Mouse (Mus musculus): ENCODE results near the gene Nsun2. TPM values are rescaled to one million over a fixed set of nuclear protein-coding genes. Genes with fewer than 3 reads are reported as not detected.
"Not testable (repeated sequence)": the region's sequence is repeated elsewhere in the genome, so short reads cannot be mapped to it uniquely, and the experiment has no call there.

The Nsun2 gene
- polyA plus RNA-seq, 1 experiment from 2014 or later: 119 TPM

- Histone ChIP-seq H3K36me3 (no peaks in the 10 kb centered on the region), H3K27ac (replicated peaks) (no peak overlapping the region), H3K27me3 (no peaks in the 10 kb centered on the region), H3K4me1 (peaks cover 11% of the 10 kb centered on the region; the same call in 1 of the 2 replicates), H3K4me2 (replicated peaks) (no peak overlapping the region), H3K9ac (no peak overlapping the region), H3K9me3 (replicated peaks) (no peaks in the 10 kb centered on the region), H3K4me3 (replicated peaks) (no peak overlapping the region)
- 71% methylated on average over 7 of the region's 7 CpGs for WGBS
- ATAC-seq (ENCODE audit: insufficient number of reproducible peaks, low FRiP score, low TSS enrichment, low read depth): 0 out of 2 replicates have a peak, but pooled peaks have one; percentile 26
These were observed 61.2 kb downstream of the Nsun2 start for GRCm38 (mm10) chr13:69594577-69595256.

GRCm38 (mm10) chr13:69595911-69596310 lies 62.4 kb downstream of the Nsun2 start:
- ATAC-seq (ENCODE audit: insufficient number of reproducible peaks, low FRiP score, low TSS enrichment, low read depth): no peak
- H3K27ac ChIP-seq (replicated peaks): no peak overlapping the region
- no peaks in the 10 kb centered on the region for H3K9me3 ChIP-seq (replicated peaks)
- no peak overlapping the region for H3K4me2 ChIP-seq (replicated peaks)
- WGBS: 89% methylated on average over 6 of the region's 6 CpGs
- no peaks in the 10 kb centered on the region for H3K27me3 ChIP-seq
- no peaks in the 10 kb centered on the region for H3K36me3 ChIP-seq
- no peak overlapping the region for H3K9ac ChIP-seq
- no peak overlapping the region for H3K4me3 ChIP-seq (replicated peaks)
- H3K4me1 ChIP-seq: peaks cover 11% of the 10 kb centered on the region; the same call in 1 of the 2 replicates

- no peak overlapping the region for H3K9ac ChIP-seq
- no peak overlapping the region for H3K27ac ChIP-seq (replicated peaks)
- ATAC-seq (ENCODE audit: insufficient number of reproducible peaks, low FRiP score, low TSS enrichment, low read depth): no peak
- H3K36me3 ChIP-seq: no peaks in the 10 kb centered on the region
- 93% methylated on average over 2 of the region's 2 CpGs for WGBS
- peaks cover 11% of the 10 kb centered on the region; the same call in 1 of the 2 replicates for H3K4me1 ChIP-seq
- H3K4me3 ChIP-seq (replicated peaks): no peak overlapping the region
- no peaks in the 10 kb centered on the region for H3K27me3 ChIP-seq
- H3K4me2 ChIP-seq (replicated peaks): no peak overlapping the region
- H3K9me3 ChIP-seq (replicated peaks): no peaks in the 10 kb centered on the region
These were observed 63.0 kb downstream of the Nsun2 start for GRCm38 (mm10) chr13:69596515-69596914.

- no peak overlapping the region for H3K27ac ChIP-seq (replicated peaks)
- no peaks in the 10 kb centered on the region for H3K36me3 ChIP-seq
- H3K9me3 ChIP-seq (replicated peaks): no peaks in the 10 kb centered on the region
- no peaks in the 10 kb centered on the region for H3K4me1 ChIP-seq
- no peaks in the 10 kb centered on the region for H3K27me3 ChIP-seq
- H3K9ac ChIP-seq: no peak overlapping the region
- H3K4me2 ChIP-seq (replicated peaks): no peak overlapping the region
- 83% methylated on average over 10 of the region's 10 CpGs for WGBS
- no peak for ATAC-seq (ENCODE audit: insufficient number of reproducible peaks, low FRiP score, low TSS enrichment, low read depth)
- no peak overlapping the region for H3K4me3 ChIP-seq (replicated peaks)
These were observed 65.3 kb downstream of the Nsun2 start for GRCm38 (mm10) chr13:69598867-69599266.

- H3K4me1 ChIP-seq; H3K27me3 ChIP-seq; H3K4me2 ChIP-seq (replicated peaks); H3K36me3 ChIP-seq; H3K27ac ChIP-seq (replicated peaks); H3K4me3 ChIP-seq (replicated peaks); ATAC-seq (ENCODE audit: insufficient number of reproducible peaks, low FRiP score, low TSS enrichment, low read depth); H3K9me3 ChIP-seq (replicated peaks); H3K9ac ChIP-seq: not testable (repeated sequence)
- WGBS: 87% methylated on average over 5 of the region's 5 CpGs
These were observed 67.3 kb downstream of the Nsun2 start for GRCm38 (mm10) chr13:69600863-69601262.

- no peak for ATAC-seq (ENCODE audit: insufficient number of reproducible peaks, low FRiP score, low TSS enrichment, low read depth)
- no peaks in the 10 kb centered on the region for H3K9me3 ChIP-seq (replicated peaks)
- no peaks in the 10 kb centered on the region for H3K4me1 ChIP-seq
- H3K27me3 ChIP-seq: no peaks in the 10 kb centered on the region
- H3K9ac ChIP-seq: no peak overlapping the region
- 79% methylated on average over 5 of the region's 5 CpGs for WGBS
- no peak overlapping the region for H3K27ac ChIP-seq (replicated peaks)
- H3K36me3 ChIP-seq: no peaks in the 10 kb centered on the region
- no peak overlapping the region for H3K4me3 ChIP-seq (replicated peaks)
- no peak overlapping the region for H3K4me2 ChIP-seq (replicated peaks)
These were observed 67.8 kb downstream of the Nsun2 start for GRCm38 (mm10) chr13:69601321-69601720.

GRCm38 (mm10) chr13:69604670-69605069 lies 71.1 kb downstream of the Nsun2 start:
- ATAC-seq (ENCODE audit: insufficient number of reproducible peaks, low FRiP score, low TSS enrichment, low read depth): no peak; the same call in 1 of the 2 replicates
- no peak overlapping the region for H3K27ac ChIP-seq (replicated peaks)
- H3K4me2 ChIP-seq (replicated peaks): no peak overlapping the region
- H3K4me1 ChIP-seq: no peaks in the 10 kb centered on the region
- WGBS: 68% methylated on average over 1 of the region's 1 CpGs
- H3K36me3 ChIP-seq: no peaks in the 10 kb centered on the region
- H3K9ac ChIP-seq: no peak overlapping the region
- no peaks in the 10 kb centered on the region for H3K27me3 ChIP-seq
- H3K4me3 ChIP-seq (replicated peaks): no peak overlapping the region
- H3K9me3 ChIP-seq (replicated peaks): no peaks in the 10 kb centered on the region

- Histone ChIP-seq H3K36me3 (no peaks in the 10 kb centered on the region), H3K9me3 (replicated peaks) (no peaks in the 10 kb centered on the region), H3K27ac (replicated peaks) (no peak overlapping the region), H3K4me3 (replicated peaks) (no peak overlapping the region), H3K27me3 (no peaks in the 10 kb centered on the region), H3K9ac (no peak overlapping the region), H3K4me2 (replicated peaks) (no peak overlapping the region), H3K4me1 (peaks cover 10% of the 10 kb centered on the region)
- ATAC-seq (ENCODE audit: insufficient number of reproducible peaks, low FRiP score, low TSS enrichment, low read depth): no peak
- 76% methylated on average over 8 of the region's 8 CpGs for WGBS
These were observed 75.2 kb downstream of the Nsun2 start for GRCm38 (mm10) chr13:69608734-69609133.

GRCm38 (mm10) chr13:69610751-69611397 lies 77.3 kb downstream of the Nsun2 start:
- Histone ChIP-seq H3K9ac (peak overlapping the region; percentile 53), H3K27me3 (no peaks in the 10 kb centered on the region), H3K4me2 (replicated peaks) (peak overlapping the region; percentile 98), H3K9me3 (replicated peaks) (no peaks in the 10 kb centered on the region), H3K27ac (replicated peaks) (peak overlapping the region; percentile 35; the same call in 1 of the 2 replicates), H3K4me3 (replicated peaks) (peak overlapping the region; percentile 99), H3K36me3 (peaks cover 16% of the 10 kb centered on the region), H3K4me1 (peaks cover 10% of the 10 kb centered on the region)
- WGBS: under 1% methylated on average over 40 of the region's 40 CpGs
- ATAC-seq (ENCODE audit: insufficient number of reproducible peaks, low FRiP score, low TSS enrichment, low read depth): 0 out of 2 replicates have a peak, but pooled peaks have one; percentile 0

GRCm38 (mm10) chr13:69611398-69612174 lies 78.0 kb downstream of the Nsun2 start, which contains the start of gene Srd5a1:
TSS of gene Srd5a1 (minus strand) at chr13:69611442.
- Histone ChIP-seq H3K9me3 (replicated peaks) (no peaks in the 10 kb centered on the region), H3K4me3 (replicated peaks) (peak within 1 kb of the TSS; percentile 99), H3K27ac (replicated peaks) (peak within 1 kb of the TSS; percentile 66), H3K36me3 (peaks cover 23% of the 10 kb centered on the region), H3K27me3 (no peaks in the 10 kb centered on the region), H3K4me2 (replicated peaks) (peak within 1 kb of the TSS; percentile 98), H3K9ac (peak within 1 kb of the TSS; percentile 90), H3K4me1 (peaks cover 10% of the 10 kb centered on the region)
- peak; percentile 99 for ATAC-seq (ENCODE audit: insufficient number of reproducible peaks, low FRiP score, low TSS enrichment, low read depth)
- under 1% methylated on average over 69 of the region's 69 CpGs for WGBS

GRCm38 (mm10) chr13:69612175-69612544 lies 78.6 kb downstream of the Nsun2 start:
- no peak for ATAC-seq (ENCODE audit: insufficient number of reproducible peaks, low FRiP score, low TSS enrichment, low read depth)
- WGBS: 0% methylated on average over 24 of the region's 24 CpGs
- H3K9ac ChIP-seq: peak overlapping the region; percentile 90
- H3K4me1 ChIP-seq: peaks cover 10% of the 10 kb centered on the region
- peak overlapping the region; percentile 98 for H3K4me2 ChIP-seq (replicated peaks)
- H3K27ac ChIP-seq (replicated peaks): peak overlapping the region; percentile 66; the same call in 1 of the 2 replicates
- H3K4me3 ChIP-seq (replicated peaks): peak overlapping the region; percentile 99
- H3K27me3 ChIP-seq: no peaks in the 10 kb centered on the region
- no peaks in the 10 kb centered on the region for H3K9me3 ChIP-seq (replicated peaks)
- H3K36me3 ChIP-seq: peaks cover 29% of the 10 kb centered on the region

Data from embryonic facial prominence, embryonic 15.5 days (tissue).